Mouse (Mus musculus): Measurements from ENCODE around the gene Slc9b1. TPM values are rescaled to one million over a fixed set of nuclear protein-coding genes. Genes with fewer than 3 reads are reported as not detected.

The Slc9b1 gene
- polyA plus RNA-seq, 1 experiment = not detected

GRCm38 (mm10) chr3:135327601-135328000 lies 20.2 kb upstream of the Slc9b1 start:
- no peak for TF ChIP-seq POLR2A (IDR thresholded peaks at IDR 0.05; ENCODE audit: low read depth, low read length)
- TF ChIP-seq CTCF (IDR thresholded peaks at IDR 0.05; ENCODE audit: extremely low read depth, insufficient read depth, insufficient read length, insufficient replicate concordance) = 0 out of 2 replicates have a peak, but pooled peaks have one; percentile 10
- H3K36me3 ChIP-seq (ENCODE audit: control insufficient read depth, insufficient read depth, low read length) = no peaks in the 10 kb centered on the region
- DNase-seq (ENCODE audit: low read depth in 1 of 2, low spot score in 2 of 2) = no peak
- H3K27me3 ChIP-seq (ENCODE audit: control insufficient read depth, insufficient read depth, low read length) = no peaks in the 10 kb centered on the region
- H3K27ac ChIP-seq (ENCODE audit: insufficient read depth, low read length) = no peak overlapping the region
- WGBS = 61% methylated on average over 2 of the region's 2 CpGs
- no peaks in the 10 kb centered on the region for H3K4me1 ChIP-seq (ENCODE audit: control insufficient read depth, insufficient read depth, insufficient read length)
- H3K4me3 ChIP-seq (ENCODE audit: extremely low read depth, insufficient read depth, insufficient read length) = no peak overlapping the region

- WGBS = 58% methylated on average over 3 of the region's 3 CpGs
- Histone ChIP-seq H3K4me1 (ENCODE audit: control insufficient read depth, insufficient read depth, insufficient read length) (no peaks in the 10 kb centered on the region), H3K27ac (ENCODE audit: insufficient read depth, low read length) (no peak overlapping the region), H3K27me3 (ENCODE audit: control insufficient read depth, insufficient read depth, low read length) (no peaks in the 10 kb centered on the region), H3K4me3 (ENCODE audit: extremely low read depth, insufficient read depth, insufficient read length) (no peak overlapping the region), H3K36me3 (ENCODE audit: control insufficient read depth, insufficient read depth, low read length) (no peaks in the 10 kb centered on the region)
- TF ChIP-seq POLR2A (IDR thresholded peaks at IDR 0.05; ENCODE audit: low read depth, low read length) = no peak
- no peak for TF ChIP-seq CTCF (IDR thresholded peaks at IDR 0.05; ENCODE audit: extremely low read depth, insufficient read depth, insufficient read length, insufficient replicate concordance)
- DNase-seq (ENCODE audit: low read depth in 1 of 2, low spot score in 2 of 2) = peak; percentile 15 to 46
Measured at GRCm38 (mm10) chr3:135328560-135328959, 19.3 kb upstream of the Slc9b1 start.

GRCm38 (mm10) chr3:135332691-135333090 lies 15.1 kb upstream of the Slc9b1 start:
- DNase-seq (ENCODE audit: low read depth in 1 of 2, low spot score in 2 of 2) = no peak

GRCm38 (mm10) chr3:135333763-135334162 lies 14.1 kb upstream of the Slc9b1 start:
- H3K36me3 ChIP-seq (ENCODE audit: control insufficient read depth, insufficient read depth, low read length) = no peaks in the 10 kb centered on the region
- DNase-seq (ENCODE audit: low read depth in 1 of 2, low spot score in 2 of 2) = no peak
- no peak for TF ChIP-seq CTCF (IDR thresholded peaks at IDR 0.05; ENCODE audit: extremely low read depth, insufficient read depth, insufficient read length, insufficient replicate concordance)
- no peak for TF ChIP-seq POLR2A (IDR thresholded peaks at IDR 0.05; ENCODE audit: low read depth, low read length)
- no peaks in the 10 kb centered on the region for H3K4me1 ChIP-seq (ENCODE audit: control insufficient read depth, insufficient read depth, insufficient read length)
- H3K27ac ChIP-seq (ENCODE audit: insufficient read depth, low read length) = no peak overlapping the region
- no peaks in the 10 kb centered on the region for H3K27me3 ChIP-seq (ENCODE audit: control insufficient read depth, insufficient read depth, low read length)
- no peak overlapping the region for H3K4me3 ChIP-seq (ENCODE audit: extremely low read depth, insufficient read depth, insufficient read length)
- WGBS = 74% methylated on average over 4 of the region's 4 CpGs

More at GRCm38 (mm10) chr3:135332691-135333090, 15.1 kb upstream of the Slc9b1 start:
- no peaks in the 10 kb centered on the region for H3K27me3 ChIP-seq (ENCODE audit: control insufficient read depth, insufficient read depth, low read length)
- H3K27ac ChIP-seq (ENCODE audit: insufficient read depth, low read length) = no peak overlapping the region
- no peaks in the 10 kb centered on the region for H3K36me3 ChIP-seq (ENCODE audit: control insufficient read depth, insufficient read depth, low read length)
- TF ChIP-seq POLR2A (IDR thresholded peaks at IDR 0.05; ENCODE audit: low read depth, low read length) = no peak
- no peak for TF ChIP-seq CTCF (IDR thresholded peaks at IDR 0.05; ENCODE audit: extremely low read depth, insufficient read depth, insufficient read length, insufficient replicate concordance)
- H3K4me1 ChIP-seq (ENCODE audit: control insufficient read depth, insufficient read depth, insufficient read length) = no peaks in the 10 kb centered on the region
- H3K4me3 ChIP-seq (ENCODE audit: extremely low read depth, insufficient read depth, insufficient read length) = no peak overlapping the region

- Histone ChIP-seq H3K27me3 (ENCODE audit: control insufficient read depth, insufficient read depth, low read length) (no peaks in the 10 kb centered on the region), H3K27ac (ENCODE audit: insufficient read depth, low read length) (no peak overlapping the region), H3K4me3 (ENCODE audit: extremely low read depth, insufficient read depth, insufficient read length) (no peak overlapping the region), H3K4me1 (ENCODE audit: control insufficient read depth, insufficient read depth, insufficient read length) (no peaks in the 10 kb centered on the region), H3K36me3 (ENCODE audit: control insufficient read depth, insufficient read depth, low read length) (no peaks in the 10 kb centered on the region)
- no peak for DNase-seq (ENCODE audit: low read depth in 1 of 2, low spot score in 2 of 2)
- TF ChIP-seq CTCF (IDR thresholded peaks at IDR 0.05; ENCODE audit: extremely low read depth, insufficient read depth, insufficient read length, insufficient replicate concordance) = no peak
- no peak for TF ChIP-seq POLR2A (IDR thresholded peaks at IDR 0.05; ENCODE audit: low read depth, low read length)
Measured at GRCm38 (mm10) chr3:135349022-135349421, 1.2 kb downstream of the Slc9b1 start.

GRCm38 (mm10) chr3:135351857-135352256 lies 4.0 kb downstream of the Slc9b1 start:
- DNase-seq (ENCODE audit: low read depth in 1 of 2, low spot score in 2 of 2) = no peak
- Histone ChIP-seq H3K27ac (ENCODE audit: insufficient read depth, low read length) (no peak overlapping the region), H3K27me3 (ENCODE audit: control insufficient read depth, insufficient read depth, low read length) (no peaks in the 10 kb centered on the region), H3K4me1 (ENCODE audit: control insufficient read depth, insufficient read depth, insufficient read length) (no peaks in the 10 kb centered on the region), H3K36me3 (ENCODE audit: control insufficient read depth, insufficient read depth, low read length) (no peaks in the 10 kb centered on the region), H3K4me3 (ENCODE audit: extremely low read depth, insufficient read depth, insufficient read length) (no peak overlapping the region)
- TF ChIP-seq CTCF (IDR thresholded peaks at IDR 0.05; ENCODE audit: extremely low read depth, insufficient read depth, insufficient read length, insufficient replicate concordance) (no peak), POLR2A (IDR thresholded peaks at IDR 0.05; ENCODE audit: low read depth, low read length) (no peak)
- 86% methylated on average over 3 of the region's 3 CpGs for WGBS

GRCm38 (mm10) chr3:135357394-135357793 lies 9.6 kb downstream of the Slc9b1 start:
- Histone ChIP-seq H3K36me3 (ENCODE audit: control insufficient read depth, insufficient read depth, low read length) (no peaks in the 10 kb centered on the region), H3K4me3 (ENCODE audit: extremely low read depth, insufficient read depth, insufficient read length) (no peak overlapping the region), H3K4me1 (ENCODE audit: control insufficient read depth, insufficient read depth, insufficient read length) (no peaks in the 10 kb centered on the region), H3K27me3 (ENCODE audit: control insufficient read depth, insufficient read depth, low read length) (no peaks in the 10 kb centered on the region), H3K27ac (ENCODE audit: insufficient read depth, low read length) (no peak overlapping the region)
- DNase-seq (ENCODE audit: low read depth in 1 of 2, low spot score in 2 of 2) = no peak
- WGBS = 85% methylated on average over 4 of the region's 4 CpGs
- no peak for TF ChIP-seq POLR2A (IDR thresholded peaks at IDR 0.05; ENCODE audit: low read depth, low read length)
- no peak for TF ChIP-seq CTCF (IDR thresholded peaks at IDR 0.05; ENCODE audit: extremely low read depth, insufficient read depth, insufficient read length, insufficient replicate concordance)
